Mouse (Mus musculus) frontal cortex, postnatal 10 days (tissue): ENCODE measurements around the gene Ifna2.

Experiments used
- DNase-seq, 2 experiments: peaks; one replicate each; pipeline ENCODE4 v3.0.0; 2022; ENCODE audit warnings: low spot score in 2 of 2, mixed read lengths in 1 of 2

The Ifna2 gene

DNA sequence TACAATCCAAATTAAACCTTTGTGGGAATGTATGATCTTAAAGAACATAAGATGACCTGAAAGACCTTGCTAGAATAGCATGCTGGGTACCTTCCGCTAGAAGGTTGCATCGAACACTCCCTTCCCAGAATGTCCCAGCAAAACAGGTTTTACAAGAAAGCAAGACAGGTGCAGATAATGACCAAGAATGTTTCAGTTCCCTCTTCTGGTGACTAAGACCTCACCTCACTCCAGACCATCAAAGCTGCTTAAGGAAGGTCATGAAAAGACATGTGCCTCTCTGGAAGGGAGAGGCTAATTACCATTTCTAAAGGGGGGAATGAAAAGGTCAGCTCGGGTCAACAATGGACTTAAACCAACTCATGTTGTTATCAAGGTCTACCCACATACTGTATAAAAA, 30.1 kb downstream of the Ifna2 start:
- DNase-seq, result no peak

DNA sequence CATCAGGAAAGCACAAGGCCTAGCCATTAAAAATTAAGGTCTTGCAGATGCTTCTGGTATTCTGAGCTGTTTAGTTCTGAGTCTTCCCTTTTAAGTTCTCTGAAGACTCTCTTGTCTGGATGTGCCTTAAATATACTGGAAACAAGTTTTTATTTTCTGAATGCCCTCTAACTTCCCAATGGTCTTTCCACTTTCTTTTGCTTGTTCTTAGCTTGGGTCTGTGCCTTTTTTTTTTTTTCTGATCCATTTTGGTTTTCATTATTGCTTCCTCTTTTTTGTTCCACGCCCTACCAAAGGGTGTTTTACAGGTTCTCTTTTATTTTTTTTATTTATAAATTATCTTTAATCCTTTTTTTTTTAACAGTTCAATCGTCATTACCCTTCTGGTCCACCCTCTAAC, 39.4 kb downstream of the Ifna2 start, which contains the start of gene Ifna13:
Ifna13 (minus strand) TSS at position 101 of the 400 bp plus-strand sequence.
- no peak for DNase-seq

DNA sequence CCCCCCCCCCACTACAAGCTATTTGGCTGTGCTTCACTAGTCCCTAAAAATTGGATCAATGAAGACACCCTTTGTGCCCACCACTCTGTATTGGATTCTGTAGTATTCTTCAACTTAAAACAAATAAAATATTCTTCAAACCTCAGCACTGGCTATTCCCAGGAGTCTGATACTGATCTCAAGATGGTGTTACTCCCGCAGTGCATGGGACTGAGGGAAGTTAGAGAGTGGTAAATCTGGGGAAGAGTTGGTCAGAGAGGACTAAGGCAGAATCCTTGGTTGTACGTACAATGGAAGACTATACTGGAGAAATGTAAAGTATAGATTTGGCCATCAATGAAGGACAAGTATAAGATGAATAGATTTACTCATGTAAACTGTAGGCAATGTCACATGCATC, 41.2 kb downstream of the Ifna2 start:
- no peak for DNase-seq

DNA sequence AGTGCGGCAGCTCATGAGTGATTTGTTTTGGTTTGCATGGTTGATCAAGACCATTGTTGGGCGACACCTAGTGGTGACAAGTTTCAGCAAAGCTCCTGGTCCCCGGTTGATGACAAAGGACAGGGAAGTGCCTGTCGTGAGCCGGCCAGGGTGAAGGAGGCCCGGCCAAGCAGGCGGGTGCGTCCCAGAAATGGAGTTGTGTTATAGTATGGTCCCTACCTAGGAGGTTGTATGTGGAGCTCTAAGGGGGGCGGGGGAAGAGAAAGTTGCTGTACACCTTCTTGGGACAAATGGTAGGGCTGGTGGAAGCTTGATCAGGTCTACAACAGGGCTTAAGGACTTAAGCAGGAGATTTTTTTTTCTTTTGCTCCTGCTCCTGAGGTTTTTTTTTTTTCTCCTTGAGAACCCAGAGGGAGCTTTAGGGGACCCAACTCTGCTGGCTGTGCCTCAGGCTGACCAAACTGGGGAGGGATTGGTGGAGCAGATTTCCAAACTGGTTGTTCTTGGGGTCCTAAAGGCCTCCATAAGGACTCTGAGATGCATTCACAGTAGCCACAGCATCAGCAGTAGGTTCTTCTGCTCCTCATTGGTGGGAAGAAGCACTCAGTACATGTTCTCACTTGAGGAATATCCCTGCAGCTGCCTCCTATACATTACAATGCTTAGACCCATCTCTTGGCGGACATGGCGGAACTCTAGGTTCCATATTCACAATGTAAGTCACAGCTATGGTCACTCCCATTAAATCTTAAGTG, 42.5 kb downstream of the Ifna2 start:
- DNase-seq, result peak; percentile 38 to 82

DNA sequence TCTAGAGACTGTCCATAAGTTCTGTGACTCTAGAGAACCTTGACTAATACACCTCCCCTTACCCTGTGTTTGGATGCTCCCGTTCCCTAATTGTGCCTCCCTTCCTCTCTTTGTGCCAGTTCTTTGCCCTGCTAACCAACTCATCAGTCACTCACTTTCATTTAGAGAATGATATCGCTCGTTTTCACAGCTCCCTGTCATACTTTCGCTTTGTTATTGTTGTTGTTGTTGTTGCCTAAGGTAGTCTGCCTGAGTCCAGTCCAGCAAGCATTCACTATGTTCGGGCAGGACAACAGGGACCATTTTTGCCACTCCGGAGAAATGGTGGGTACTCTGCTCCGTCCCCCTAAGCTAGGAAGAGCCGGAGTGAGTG, 43.0 kb downstream of the Ifna2 start:
- no peak for DNase-seq

DNA sequence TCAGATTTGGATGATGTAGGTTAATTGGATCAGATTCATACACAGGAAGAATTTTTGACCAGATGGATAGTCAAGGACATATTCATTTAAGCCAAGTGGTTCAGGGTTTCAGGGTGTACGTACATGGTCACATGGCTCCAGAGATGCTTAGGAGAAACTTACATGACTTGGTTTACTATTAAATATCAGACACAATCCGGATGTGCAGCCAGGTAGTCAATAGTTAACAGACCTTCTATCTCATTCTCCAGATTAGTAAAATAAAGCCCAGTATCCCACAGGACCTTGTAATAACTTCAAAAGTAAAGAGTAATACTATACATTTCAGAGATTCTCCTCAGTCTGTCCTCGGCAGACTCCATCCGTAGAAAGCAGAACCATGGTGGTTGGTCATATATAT, 49.4 kb downstream of the Ifna2 start, which contains the start of gene C87499:
C87499 (minus strand) TSS at position 101 of the 400 bp plus-strand sequence.
- DNase-seq, result no peak
